ENCODE assay signal across 7 mouse cellular contexts in the genomic region with DNA sequence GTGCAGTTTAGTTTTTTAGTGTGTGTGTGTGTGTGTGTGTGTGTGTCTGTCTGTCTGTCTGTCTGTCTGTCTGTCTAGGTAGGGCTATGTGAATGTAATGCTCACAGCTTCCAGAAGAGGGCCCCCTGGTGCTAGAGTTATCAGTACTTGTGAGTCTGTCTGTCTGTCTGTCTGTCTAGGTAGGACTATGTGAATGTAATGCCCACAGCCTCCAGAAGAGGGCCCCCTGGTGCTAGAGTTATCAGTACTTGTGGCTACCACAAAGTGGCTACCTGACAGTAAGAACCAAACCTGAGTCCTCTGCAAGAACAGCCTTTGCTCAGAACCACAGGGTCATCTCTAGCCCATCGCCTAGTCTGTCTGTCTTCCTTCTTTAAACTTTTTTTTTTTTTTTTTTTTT. TPM values are rescaled to one million over a fixed set of nuclear protein-coding genes. Genes with fewer than 3 reads are reported as not detected.
DNase-seq lines count a peak whose midpoint lies in the region; ATAC-seq and TF ChIP-seq lines count a peak whose summit lies in the region.

No protein-coding gene starts in this region.

- TF ChIP-seq POLR2A in embryonic fibroblast, embryonic 13.5 days (IDR thresholded peaks at IDR 0.05; ENCODE audit: low read depth, low read length) = no peak

- WGBS in liver, embryonic 12.5 days (ENCODE audit: insufficient replicate concordance) = 67% methylated on average over 1 of the region's 1 CpGs

- peak overlapping the region; percentile 45; the same call in 1 of the 2 replicates for H3K27ac ChIP-seq in embryonic fibroblast, embryonic 13.5 days (ENCODE audit: insufficient read depth, low read length)
- H3K27ac ChIP-seq in liver, embryonic 12.5 days = no peak overlapping the region

- peak; percentile 10 for DNase-seq in right cerebral cortex, adult 18-20 months
- no peak for DNase-seq in right cerebral cortex, postnatal 4 days
- peak; percentile 77 for DNase-seq in adrenal gland, postnatal 14 days
- peak; percentile 91 for DNase-seq in induced T-regulatory cell, adult 2 months (ENCODE audit: low read depth)
- DNase-seq in retina, postnatal 7 days (ENCODE audit: low read depth, low spot score) = peak; percentile 40

- TF ChIP-seq CTCF in embryonic fibroblast, embryonic 13.5 days (IDR thresholded peaks at IDR 0.05; ENCODE audit: borderline replicate concordance, insufficient read depth, low read length) = 0 out of 2 replicates have a peak, but pooled peaks have one; percentile 0

- H3K4me3 ChIP-seq in embryonic fibroblast, embryonic 13.5 days (ENCODE audit: insufficient read depth, low read length) = no peak overlapping the region
- no peak overlapping the region for H3K4me3 ChIP-seq in liver, embryonic 12.5 days

- H3K27me3 ChIP-seq in liver, embryonic 12.5 days (replicated peaks) = no peaks in the 10 kb centered on the region

- H3K9me3 ChIP-seq in liver, embryonic 12.5 days (replicated peaks) = no peaks in the 10 kb centered on the region

- H3K4me2 ChIP-seq in liver, embryonic 12.5 days = no peak overlapping the region

- peaks cover 18% of the 10 kb centered on the region for H3K4me1 ChIP-seq in embryonic fibroblast, embryonic 13.5 days (ENCODE audit: control insufficient read depth, insufficient read depth, low read length)
- peaks cover 32% of the 10 kb centered on the region for H3K4me1 ChIP-seq in liver, embryonic 12.5 days

- H3K36me3 ChIP-seq in liver, embryonic 12.5 days = peaks cover 7% of the 10 kb centered on the region; the same call in 1 of the 2 replicates

- 0 out of 2 replicates have a peak, but pooled peaks have one; percentile 35 for ATAC-seq in liver, embryonic 12.5 days

- H3K9ac ChIP-seq in liver, embryonic 12.5 days = no peak overlapping the region

RNA-seq across cellular contexts. Expression of a gene that starts 16.2 kb away (rescaled TPM):
- 6.8 and 7.8 TPM in 2 replicates for total RNA-seq in adrenal gland, postnatal 14 days (2021)
- polyA plus RNA-seq in embryonic fibroblast, embryonic 13.5 days (2011; ENCODE audit: insufficient read length, low read depth, missing spikeins) = 7.2 and 8.8 TPM in 2 replicates
- polyA plus RNA-seq in liver, embryonic 12.5 days (2016; fragmentation: Nextera tagmentation; extraction: Ambion mirVana) = 5.0 and 6.2 TPM in 2 replicates

RNA-seq across cellular contexts. Expression of a gene that starts 35.3 kb away (rescaled TPM):
- 3.0 and 3.3 TPM in 2 replicates for total RNA-seq in adrenal gland, postnatal 14 days (2021)
- polyA plus RNA-seq in embryonic fibroblast, embryonic 13.5 days (2011; ENCODE audit: insufficient read length, low read depth, missing spikeins) = 2.5 and 2.8 TPM in 2 replicates
- polyA plus RNA-seq in liver, embryonic 12.5 days (2016; fragmentation: Nextera tagmentation; extraction: Ambion mirVana) = 2.3 and 2.7 TPM in 2 replicates

RNA-seq across cellular contexts. Expression of a gene that starts 35.3 kb away (rescaled TPM):
- total RNA-seq in adrenal gland, postnatal 14 days (2021) = 39.3 and 39.8 TPM in 2 replicates
- 27.2 and 28.9 TPM in 2 replicates for polyA plus RNA-seq in embryonic fibroblast, embryonic 13.5 days (2011; ENCODE audit: insufficient read length, low read depth, missing spikeins)
- 31.2 and 32.6 TPM in 2 replicates for polyA plus RNA-seq in liver, embryonic 12.5 days (2016; fragmentation: Nextera tagmentation; extraction: Ambion mirVana)

RNA-seq across cellular contexts. Expression of a gene that starts 35.4 kb away (rescaled TPM):
- total RNA-seq in adrenal gland, postnatal 14 days (2021) = 19.7 and 21.6 TPM in 2 replicates
- polyA plus RNA-seq in embryonic fibroblast, embryonic 13.5 days (2011; ENCODE audit: insufficient read length, low read depth, missing spikeins) = 11.6 and 17.0 TPM in 2 replicates
- 34.6 and 35.2 TPM in 2 replicates for polyA plus RNA-seq in liver, embryonic 12.5 days (2016; fragmentation: Nextera tagmentation; extraction: Ambion mirVana)

RNA-seq across cellular contexts. Expression of a gene that starts 41.5 kb away (rescaled TPM):
- total RNA-seq in adrenal gland, postnatal 14 days (2021) = 196 and 198 TPM in 2 replicates
- 150 and 175 TPM in 2 replicates for polyA plus RNA-seq in embryonic fibroblast, embryonic 13.5 days (2011; ENCODE audit: insufficient read length, low read depth, missing spikeins)
- 339 and 360 TPM in 2 replicates for polyA plus RNA-seq in liver, embryonic 12.5 days (2016; fragmentation: Nextera tagmentation; extraction: Ambion mirVana)
